Mouse (Mus musculus): ENCODE results near the gene Arhgdia.
"Not testable (repeated sequence)": the region's sequence is repeated elsewhere in the genome, so short reads cannot be mapped to it uniquely, and the experiment has no call there.

The Arhgdia gene

DNA sequence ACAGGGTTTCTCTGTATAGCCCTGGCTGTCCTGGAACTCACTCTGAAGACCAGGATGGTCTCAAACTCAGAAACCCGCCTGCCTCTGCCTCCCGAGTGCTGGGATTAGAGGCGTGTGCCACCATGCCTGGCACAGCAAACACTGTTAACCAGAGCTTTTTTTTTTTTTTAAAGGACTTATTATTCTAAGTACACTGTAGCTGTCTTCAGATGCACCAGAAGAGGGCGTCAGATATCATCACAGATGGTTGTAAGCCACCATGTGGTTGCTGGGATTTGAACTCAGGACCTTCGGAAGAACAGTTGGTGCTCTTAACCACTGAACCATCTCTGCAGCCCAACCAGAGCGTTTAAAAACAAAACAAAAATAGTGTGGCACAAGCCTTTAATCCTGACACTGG lies 22.6 kb downstream of the Arhgdia start:
- H3K4me1 ChIP-seq (replicated peaks; ENCODE audit: low read depth, low read length); H3K4me3 ChIP-seq (replicated peaks; ENCODE audit: low read length); H3K27me3 ChIP-seq (ENCODE audit: insufficient read depth, low read length); H3K9me3 ChIP-seq (ENCODE audit: low read length): not testable (repeated sequence)
- TF ChIP-seq CTCF (conservative IDR thresholded peaks at IDR 0.05; ENCODE audit: low read length), result 0 out of 2 replicates have a peak, but pooled peaks have one; percentile 2
- peaks cover 49% of the 10 kb centered on the region for H3K36me3 ChIP-seq (ENCODE audit: insufficient read depth, low read length)

DNA sequence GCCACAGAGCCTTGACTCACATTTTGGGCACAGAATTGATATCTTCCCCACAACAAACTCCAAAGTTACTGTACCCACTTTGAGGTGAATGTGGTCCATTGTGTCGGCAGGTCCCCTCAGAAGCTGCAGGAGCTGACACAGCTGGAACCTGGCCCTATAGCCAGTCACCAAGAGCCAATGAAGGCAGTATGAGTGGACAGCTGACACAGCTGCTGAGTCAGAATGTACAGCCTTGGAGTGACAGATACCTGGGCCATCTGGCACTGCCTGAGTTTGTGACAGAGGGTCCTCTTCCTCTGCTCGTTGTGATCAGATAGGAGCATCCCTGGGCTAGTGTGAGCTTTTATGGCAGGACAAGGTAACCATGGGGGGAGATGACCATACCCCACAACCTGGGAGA lies 26.2 kb downstream of the Arhgdia start:
- Histone ChIP-seq H3K4me1 (replicated peaks; ENCODE audit: low read depth, low read length) (peaks cover 14% of the 10 kb centered on the region), H3K27me3 (ENCODE audit: insufficient read depth, low read length) (peaks cover 29% of the 10 kb centered on the region), H3K9me3 (ENCODE audit: low read length) (no peaks in the 10 kb centered on the region), H3K4me3 (replicated peaks; ENCODE audit: low read length) (no peak overlapping the region), H3K36me3 (ENCODE audit: insufficient read depth, low read length) (peaks cover 22% of the 10 kb centered on the region)
- no peak for TF ChIP-seq POU5F1 (IDR thresholded peaks at IDR 0.05; ENCODE audit: borderline replicate concordance, low read length)
- TF ChIP-seq CTCF (conservative IDR thresholded peaks at IDR 0.05; ENCODE audit: low read length), result no peak
- TF ChIP-seq NANOG (IDR thresholded peaks at IDR 0.05; ENCODE audit: borderline replicate concordance, low read length), result no peak

DNA sequence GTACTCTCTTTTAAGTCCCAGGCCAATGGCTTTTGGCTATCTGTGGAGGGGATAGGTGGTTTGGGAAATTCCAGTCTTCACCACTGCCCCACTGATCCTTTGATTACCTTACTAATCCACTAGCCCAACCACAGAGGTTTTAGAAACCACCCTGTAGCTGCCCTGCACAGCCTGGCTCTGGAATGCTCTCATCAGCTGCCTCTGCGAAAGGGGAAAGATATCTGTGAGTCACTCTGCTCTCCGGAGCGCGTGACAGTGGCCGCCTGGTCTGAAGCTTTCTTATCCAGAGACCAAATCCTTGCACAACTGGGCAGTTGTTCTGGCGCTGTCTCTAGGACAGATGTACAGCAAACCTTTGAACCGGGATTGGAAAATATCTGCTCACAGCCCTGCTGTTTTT lies 26.6 kb downstream of the Arhgdia start:
- peaks cover 18% of the 10 kb centered on the region for H3K4me1 ChIP-seq (replicated peaks; ENCODE audit: low read depth, low read length)
- TF ChIP-seq CTCF (conservative IDR thresholded peaks at IDR 0.05; ENCODE audit: low read length), result no peak
- no peak for TF ChIP-seq POU5F1 (IDR thresholded peaks at IDR 0.05; ENCODE audit: borderline replicate concordance, low read length)
- no peak for TF ChIP-seq NANOG (IDR thresholded peaks at IDR 0.05; ENCODE audit: borderline replicate concordance, low read length)
- peaks cover 18% of the 10 kb centered on the region for H3K36me3 ChIP-seq (ENCODE audit: insufficient read depth, low read length)
- no peaks in the 10 kb centered on the region for H3K9me3 ChIP-seq (ENCODE audit: low read length)
- no peak overlapping the region for H3K4me3 ChIP-seq (replicated peaks; ENCODE audit: low read length)
- peaks cover 33% of the 10 kb centered on the region for H3K27me3 ChIP-seq (ENCODE audit: insufficient read depth, low read length)

DNA sequence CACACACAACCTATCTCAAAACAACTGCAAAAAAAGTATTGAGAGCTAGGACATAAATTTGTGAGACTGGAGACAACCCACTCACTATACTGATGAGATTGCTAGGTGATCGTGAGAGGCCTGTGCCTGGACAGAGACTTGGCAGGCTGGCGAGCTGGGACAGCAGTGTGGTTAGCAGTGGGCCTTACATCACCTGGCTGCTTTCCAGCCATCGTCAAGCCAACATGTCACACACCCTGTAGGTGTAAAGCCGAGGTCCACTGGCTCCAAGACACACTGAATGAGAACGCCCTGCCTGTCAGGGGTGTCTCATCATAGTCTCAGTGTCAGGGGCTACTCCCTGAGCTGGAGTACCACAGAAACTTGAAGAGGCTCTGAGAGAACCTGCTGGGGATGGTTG lies 28.7 kb downstream of the Arhgdia start:
- TF ChIP-seq NANOG (IDR thresholded peaks at IDR 0.05; ENCODE audit: borderline replicate concordance, low read length), result no peak
- no peak for TF ChIP-seq CTCF (conservative IDR thresholded peaks at IDR 0.05; ENCODE audit: low read length)
- no peak for TF ChIP-seq POU5F1 (IDR thresholded peaks at IDR 0.05; ENCODE audit: borderline replicate concordance, low read length)
- Histone ChIP-seq H3K27me3 (ENCODE audit: insufficient read depth, low read length) (peaks cover 33% of the 10 kb centered on the region), H3K36me3 (ENCODE audit: insufficient read depth, low read length) (peaks cover 9% of the 10 kb centered on the region; the same call in 1 of the 2 replicates), H3K4me3 (replicated peaks; ENCODE audit: low read length) (no peak overlapping the region), H3K4me1 (replicated peaks; ENCODE audit: low read depth, low read length) (peaks cover 30% of the 10 kb centered on the region), H3K9me3 (ENCODE audit: low read length) (no peaks in the 10 kb centered on the region)

DNA sequence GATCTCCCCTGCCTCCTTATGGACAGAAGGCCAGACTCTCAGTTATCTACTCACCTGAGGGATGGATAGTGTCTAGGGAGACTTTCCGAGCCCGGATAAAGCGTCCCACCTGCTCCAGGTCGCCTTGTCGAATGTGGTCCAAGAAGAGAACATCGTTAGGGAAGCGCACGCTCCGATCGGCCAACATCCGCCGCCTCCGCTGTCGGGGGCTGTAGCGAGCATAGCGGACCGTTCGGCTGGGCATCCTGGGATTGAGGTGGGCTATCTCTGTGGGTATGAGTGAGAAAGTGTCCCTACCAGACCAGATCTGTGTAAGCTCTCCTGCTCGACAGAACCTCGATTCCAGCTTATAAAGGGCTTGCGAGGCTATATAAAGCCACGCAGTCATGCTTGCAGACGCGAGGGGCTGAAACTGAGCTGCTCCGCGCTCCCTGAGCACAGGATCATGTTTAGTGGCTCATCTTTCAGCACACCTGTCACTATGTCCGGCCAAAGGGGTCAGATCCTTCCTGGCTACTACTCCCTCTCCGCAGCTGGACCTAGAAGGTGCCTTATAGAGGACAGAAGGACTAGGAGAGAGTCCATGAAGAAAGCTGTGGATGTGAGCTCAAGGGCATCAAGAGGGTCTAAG lies 30.5 kb downstream of the Arhgdia start, which contains the start of gene Ppp1r27:
Ppp1r27 (minus strand) TSS at position 323 of the 631 bp plus-strand sequence.
- TF ChIP-seq POU5F1 (IDR thresholded peaks at IDR 0.05; ENCODE audit: borderline replicate concordance, low read length) (no peak), CTCF (conservative IDR thresholded peaks at IDR 0.05; ENCODE audit: low read length) (no peak), NANOG (IDR thresholded peaks at IDR 0.05; ENCODE audit: borderline replicate concordance, low read length) (no peak)
- Histone ChIP-seq H3K4me1 (replicated peaks; ENCODE audit: low read depth, low read length) (peaks cover 30% of the 10 kb centered on the region), H3K36me3 (ENCODE audit: insufficient read depth, low read length) (peaks cover 20% of the 10 kb centered on the region; the same call in 1 of the 2 replicates), H3K9me3 (ENCODE audit: low read length) (no peaks in the 10 kb centered on the region), H3K4me3 (replicated peaks; ENCODE audit: low read length) (peak within 1 kb of the TSS; percentile 90), H3K27me3 (ENCODE audit: insufficient read depth, low read length) (peaks cover 33% of the 10 kb centered on the region)

DNA sequence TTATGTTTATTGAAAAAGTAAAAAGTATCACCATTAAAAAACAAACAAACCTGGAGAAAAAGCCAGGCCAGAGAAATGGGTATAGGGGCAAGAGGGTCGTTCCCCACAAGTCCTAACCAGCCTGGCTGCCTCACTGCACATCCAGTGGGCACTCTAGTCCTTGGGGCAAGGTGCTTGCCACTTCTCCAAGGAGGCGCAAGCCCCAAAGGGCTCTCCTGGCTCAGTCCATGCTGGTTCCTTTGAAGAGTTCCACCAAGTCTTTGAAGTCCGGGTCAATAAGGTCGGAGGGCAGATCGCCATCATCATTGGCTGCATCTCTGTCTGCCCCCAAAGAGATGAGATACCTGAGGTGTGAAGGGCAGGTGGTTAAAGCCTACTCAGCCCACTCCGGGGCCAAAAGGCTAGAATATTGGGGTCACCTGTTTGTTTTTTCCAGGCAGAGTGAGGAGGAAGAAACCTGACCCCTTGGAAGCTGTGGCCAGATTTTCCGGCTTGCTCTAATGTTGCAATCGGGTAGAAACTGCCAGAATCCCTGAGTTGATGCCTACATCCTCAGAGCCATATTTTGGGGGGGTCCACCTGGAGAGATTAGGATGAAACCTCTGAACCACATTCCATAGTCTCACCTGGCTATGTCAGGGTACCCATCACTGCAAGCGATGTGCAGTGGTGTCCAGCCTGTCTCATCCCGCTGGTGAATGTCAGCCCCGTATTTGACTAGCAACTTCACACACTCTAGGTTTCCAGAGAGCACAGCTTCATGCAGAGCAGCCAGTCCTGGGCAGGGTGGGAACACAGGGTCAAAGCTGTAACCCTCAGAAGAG lies 31.2 kb downstream of the Arhgdia start:
- TF ChIP-seq POU5F1 (IDR thresholded peaks at IDR 0.05; ENCODE audit: borderline replicate concordance, low read length), result no peak
- TF ChIP-seq NANOG (IDR thresholded peaks at IDR 0.05; ENCODE audit: borderline replicate concordance, low read length), result no peak
- TF ChIP-seq CTCF (conservative IDR thresholded peaks at IDR 0.05; ENCODE audit: low read length), result no peak
- peaks cover 30% of the 10 kb centered on the region for H3K27me3 ChIP-seq (ENCODE audit: insufficient read depth, low read length)
- H3K4me1 ChIP-seq (replicated peaks; ENCODE audit: low read depth, low read length), result peaks cover 30% of the 10 kb centered on the region
- no peaks in the 10 kb centered on the region for H3K9me3 ChIP-seq (ENCODE audit: low read length)
- peak overlapping the region; percentile 90 for H3K4me3 ChIP-seq (replicated peaks; ENCODE audit: low read length)
- H3K36me3 ChIP-seq (ENCODE audit: insufficient read depth, low read length), result peaks cover 23% of the 10 kb centered on the region

DNA sequence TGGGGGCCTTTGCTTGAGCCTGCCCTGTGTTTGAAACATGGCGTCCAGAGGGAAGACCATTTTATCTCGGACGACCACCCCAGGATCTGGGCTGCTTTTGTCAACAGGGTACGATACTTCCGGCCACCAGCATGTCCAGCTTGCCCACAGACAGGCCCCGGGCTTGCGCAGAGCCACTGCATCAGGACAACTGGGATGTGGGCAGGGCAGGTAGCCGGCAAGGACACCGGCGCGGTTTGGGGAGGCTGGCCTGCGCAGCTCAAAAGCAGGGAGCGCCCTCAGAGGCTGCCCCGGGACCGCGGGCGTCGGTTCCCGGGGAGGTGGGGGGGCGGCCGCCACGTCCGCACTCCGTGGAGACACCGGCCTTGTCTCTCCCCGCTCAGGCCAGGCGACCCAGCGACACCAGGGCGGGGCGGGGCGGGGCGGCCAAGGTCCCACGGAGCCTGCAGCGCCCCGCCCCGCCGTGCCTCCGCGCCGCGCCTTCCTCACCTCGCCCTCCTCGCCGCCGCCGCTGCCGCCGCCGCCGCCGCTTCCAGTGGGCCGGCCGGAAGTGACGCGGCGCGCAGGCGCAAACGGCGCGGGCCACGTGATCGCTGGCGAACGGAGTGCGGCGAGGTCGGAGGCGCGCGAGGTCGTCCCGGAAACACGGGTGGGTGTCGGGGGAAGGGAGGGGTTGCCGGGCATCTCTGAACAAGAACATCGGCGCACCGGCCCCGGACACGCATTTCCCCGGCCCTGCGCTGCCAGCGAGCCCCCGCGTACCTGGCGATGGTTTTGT lies 32.1 kb downstream of the Arhgdia start, which contains the start of gene Mcrip1:
Mcrip1 (minus strand) TSS at position 560 of the 778 bp plus-strand sequence.
- Histone ChIP-seq H3K4me3 (replicated peaks; ENCODE audit: low read length) (peak within 1 kb of the TSS; percentile 90), H3K4me1 (replicated peaks; ENCODE audit: low read depth, low read length) (peaks cover 30% of the 10 kb centered on the region), H3K27me3 (ENCODE audit: insufficient read depth, low read length) (peaks cover 30% of the 10 kb centered on the region), H3K9me3 (ENCODE audit: low read length) (no peaks in the 10 kb centered on the region), H3K36me3 (ENCODE audit: insufficient read depth, low read length) (peaks cover 31% of the 10 kb centered on the region)
- no peak for TF ChIP-seq CTCF (conservative IDR thresholded peaks at IDR 0.05; ENCODE audit: low read length)
- no peak for TF ChIP-seq NANOG (IDR thresholded peaks at IDR 0.05; ENCODE audit: borderline replicate concordance, low read length)
- no peak for TF ChIP-seq POU5F1 (IDR thresholded peaks at IDR 0.05; ENCODE audit: borderline replicate concordance, low read length)

DNA sequence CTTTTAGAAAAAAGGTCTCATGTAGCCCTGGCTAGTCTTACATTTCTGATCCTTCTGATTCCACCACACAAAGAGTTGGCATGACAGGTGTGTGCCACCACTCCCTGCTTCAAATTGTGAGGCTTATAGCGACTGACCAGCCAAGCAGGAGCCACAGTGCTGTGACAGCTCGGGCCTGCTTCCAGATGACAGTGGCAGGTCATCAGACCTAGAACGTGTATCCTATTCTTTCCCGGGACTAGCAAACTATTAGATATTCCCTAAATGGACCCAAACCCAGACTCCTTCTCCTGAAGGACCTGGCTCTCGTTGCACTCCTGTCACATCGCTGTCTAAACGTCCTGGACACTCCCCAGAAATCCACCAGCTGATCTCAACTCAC lies 32.6 kb downstream of the Arhgdia start:
- H3K4me3 ChIP-seq (replicated peaks; ENCODE audit: low read length), result peak overlapping the region; percentile 90
- no peaks in the 10 kb centered on the region for H3K9me3 ChIP-seq (ENCODE audit: low read length)
- peaks cover 37% of the 10 kb centered on the region for H3K36me3 ChIP-seq (ENCODE audit: insufficient read depth, low read length)
- H3K4me1 ChIP-seq (replicated peaks; ENCODE audit: low read depth, low read length), result peaks cover 30% of the 10 kb centered on the region
- H3K27me3 ChIP-seq (ENCODE audit: insufficient read depth, low read length), result peaks cover 30% of the 10 kb centered on the region
- TF ChIP-seq CTCF (conservative IDR thresholded peaks at IDR 0.05; ENCODE audit: low read length) (no peak), NANOG (IDR thresholded peaks at IDR 0.05; ENCODE audit: borderline replicate concordance, low read length) (no peak), POU5F1 (IDR thresholded peaks at IDR 0.05; ENCODE audit: borderline replicate concordance, low read length) (no peak)
